Mouse (Mus musculus) embryonic facial prominence, embryonic 13.5 days (tissue): ENCODE results near the gene Wwox. TPM values are rescaled to one million over a fixed set of nuclear protein-coding genes. Genes with fewer than 3 reads are reported as not detected.

Experiments
- ATAC-seq: fragments of 200-750 bp; cut with Nextera tagmentation; 2 replicates; pipeline ENCODE4 v1.8.0; 2017; ENCODE audit warnings: low read depth; ENCODE audit not compliant: insufficient number of reproducible peaks, insufficient read depth, low FRiP score, low TSS enrichment
- H3K27ac ChIP-seq: fragments of 300-500 bp; sonication (generic); 2 replicates; pipeline ENCODE4 v1.5.1; 2015; ENCODE audit warnings: moderate library complexity, mild to moderate bottlenecking, inconsistent platforms
- H3K27me3 ChIP-seq: fragments of 300-500 bp; sonication (generic); 2 replicates; pipeline ENCODE4 v1.6.1; 2015; ENCODE audit warnings: mild to moderate bottlenecking, inconsistent platforms
- H3K36me3 ChIP-seq: fragments of 300-500 bp; sonication (generic); 2 replicates; pipeline ENCODE4 v1.6.1; 2015; ENCODE audit warnings: mild to moderate bottlenecking, inconsistent platforms
- H3K4me1 ChIP-seq: fragments of 300-500 bp; sonication (generic); 2 replicates; pipeline ENCODE4 v1.6.1; 2015; ENCODE audit warnings: inconsistent platforms
- H3K4me2 ChIP-seq: fragments of 300-500 bp; sonication (generic); 2 replicates; pipeline ENCODE4 v1.6.1; 2015; ENCODE audit warnings: moderate library complexity, mild to moderate bottlenecking, inconsistent platforms
- H3K4me3 ChIP-seq: fragments of 300-500 bp; sonication (generic); 2 replicates; pipeline ENCODE4 v1.5.1; 2015; ENCODE audit warnings: mild to moderate bottlenecking, inconsistent platforms
- H3K9ac ChIP-seq: fragments of 300-500 bp; sonication (generic); 2 replicates; pipeline ENCODE4 v1.6.1; 2015; ENCODE audit warnings: mild to moderate bottlenecking, inconsistent platforms
- H3K9me3 ChIP-seq: fragments of 300-500 bp; sonication (generic); 2 replicates; pipeline ENCODE4 v1.6.1; 2016; ENCODE audit warnings: inconsistent platforms
- WGBS: fragments of 180-500 bp; shearing (Covaris S2); methylation state at CpG from one replicate; pipeline ENCODE4 v1.1.7; 2015; ENCODE audit warnings: mixed read lengths; 5-methylcytosine and 5-hydroxymethylcytosine counted together
- polyA plus RNA-seq: library from polyadenylated mRNA; unstranded; fragments of >200 nt; fragmentation: Nextera tagmentation; extraction: Ambion mirVana; gene quantifications from 2 replicates; pipeline ENCODE4 v1.2.1, GENCODE M21; 2015

Gene Wwox
- polyA plus RNA-seq, 1 experiment from 2014 or later, result 11.5 TPM

DNA sequence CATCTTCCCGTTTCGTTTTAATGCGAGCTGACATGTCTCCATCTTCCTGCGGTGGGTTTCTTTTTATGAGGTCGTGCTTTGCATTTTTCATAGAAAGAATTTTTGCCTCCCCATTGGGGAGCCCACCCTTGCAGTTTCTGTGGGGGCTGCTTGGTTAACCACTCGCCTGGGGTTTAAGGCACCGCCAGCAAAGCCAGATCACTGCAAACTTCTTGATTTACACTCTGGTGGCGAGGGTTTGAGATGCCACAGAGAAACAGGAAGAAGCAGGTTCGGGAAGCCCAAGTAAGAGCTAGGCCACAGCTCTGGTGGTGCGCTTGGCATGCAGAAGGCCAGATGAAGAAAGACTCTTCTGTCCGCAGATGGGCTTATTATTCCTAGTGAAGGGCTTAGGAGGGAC is 789.4 kb downstream of the Wwox start:
- no peak for ATAC-seq
- H3K4me1 ChIP-seq, result peaks cover 23% of the 10 kb centered on the region; the same call in 1 of the 2 replicates
- no peaks in the 10 kb centered on the region for H3K9me3 ChIP-seq
- no peaks in the 10 kb centered on the region for H3K36me3 ChIP-seq
- H3K27me3 ChIP-seq, result no peaks in the 10 kb centered on the region
- H3K9ac ChIP-seq, result no peak overlapping the region
- 55% methylated on average over 11 of the region's 11 CpGs for WGBS
- H3K4me2 ChIP-seq, result no peak overlapping the region
- no peak overlapping the region for H3K4me3 ChIP-seq
- no peak overlapping the region for H3K27ac ChIP-seq

DNA sequence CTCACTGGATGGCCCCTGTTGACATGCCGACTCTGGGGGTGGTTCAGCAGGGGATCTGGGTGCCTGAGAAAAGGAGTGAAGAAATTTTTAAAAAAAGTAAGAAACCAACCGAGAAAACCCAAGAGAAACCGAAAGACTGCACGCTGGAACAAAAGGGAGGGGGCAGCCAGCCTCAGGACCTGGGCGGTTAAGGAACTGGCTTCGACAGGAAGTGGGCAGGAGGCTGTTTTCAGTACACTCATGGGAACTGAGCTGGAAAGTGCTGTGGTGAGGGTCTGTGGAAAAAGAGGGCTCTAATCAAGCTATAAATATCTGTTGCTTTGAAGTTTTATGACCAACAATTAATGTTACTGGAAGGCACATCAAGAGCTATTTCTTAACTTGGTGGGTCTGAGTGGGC is 794.6 kb downstream of the Wwox start:
- H3K4me3 ChIP-seq, result no peak overlapping the region
- H3K4me1 ChIP-seq, result peaks cover 4% of the 10 kb centered on the region; the same call in 1 of the 2 replicates
- no peaks in the 10 kb centered on the region for H3K9me3 ChIP-seq
- no peak overlapping the region for H3K4me2 ChIP-seq
- WGBS, result 68% methylated on average over 6 of the region's 6 CpGs
- H3K36me3 ChIP-seq, result no peaks in the 10 kb centered on the region
- no peaks in the 10 kb centered on the region for H3K27me3 ChIP-seq
- no peak for ATAC-seq
- no peak overlapping the region for H3K27ac ChIP-seq
- no peak overlapping the region for H3K9ac ChIP-seq

DNA sequence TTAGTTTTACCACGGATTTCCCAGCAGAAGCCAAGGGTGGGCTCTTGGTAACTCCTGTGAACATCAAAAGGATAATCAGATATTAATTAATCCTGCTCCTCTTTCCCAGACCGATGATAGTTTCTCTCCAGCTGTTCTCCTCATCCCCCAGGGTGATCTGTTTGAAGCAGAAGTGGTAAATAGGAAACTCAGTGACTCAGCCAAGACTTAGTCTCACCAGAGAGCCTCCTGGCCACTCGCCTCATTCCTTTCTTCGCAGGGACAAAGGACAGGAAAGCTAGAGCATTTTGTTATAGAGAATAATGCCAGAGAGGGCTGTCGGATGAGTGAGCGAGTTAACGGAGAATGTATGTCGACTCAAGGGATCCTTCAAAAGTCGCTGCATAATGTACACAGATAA is 798.1 kb downstream of the Wwox start:
- Histone ChIP-seq H3K36me3 (no peaks in the 10 kb centered on the region), H3K27me3 (no peaks in the 10 kb centered on the region), H3K4me2 (no peak overlapping the region), H3K4me3 (no peak overlapping the region), H3K9me3 (no peaks in the 10 kb centered on the region), H3K9ac (no peak overlapping the region), H3K4me1 (0 out of 2 replicates have a peak, but pooled peaks cover 4% of the 10 kb centered on the region), H3K27ac (no peak overlapping the region)
- 56% methylated on average over 9 of the region's 9 CpGs for WGBS
- ATAC-seq, result no peak

DNA sequence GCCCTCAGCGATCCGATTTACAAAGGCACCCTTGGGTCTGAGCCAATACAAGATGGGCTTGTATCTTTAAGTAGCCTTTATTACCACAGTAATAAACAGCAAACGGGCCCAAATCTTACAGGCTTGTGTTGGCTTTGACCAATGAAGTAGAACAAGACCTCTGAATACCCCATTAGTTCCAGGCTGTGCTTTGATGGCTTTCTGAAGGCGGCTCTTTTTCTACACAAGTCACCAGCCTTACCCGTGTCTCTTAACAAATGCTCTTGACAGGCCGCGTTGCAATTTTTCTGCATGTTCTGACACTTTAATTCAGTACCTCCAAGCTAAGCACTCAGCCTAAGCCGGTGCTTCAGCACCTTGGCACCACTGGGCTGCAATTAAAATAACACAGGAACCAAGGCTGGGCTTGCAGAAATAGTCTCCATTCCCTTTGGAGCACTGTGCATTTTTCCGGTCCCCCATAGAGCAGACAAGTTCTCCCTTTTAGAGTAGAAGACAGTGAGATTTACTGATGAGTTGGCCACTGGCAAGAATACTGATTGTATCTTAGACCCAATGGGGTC is 804.1 kb downstream of the Wwox start:
- Histone ChIP-seq H3K4me3 (no peak overlapping the region), H3K4me1 (0 out of 2 replicates have a peak, but pooled peaks cover 4% of the 10 kb centered on the region), H3K4me2 (no peak overlapping the region), H3K27ac (no peak overlapping the region), H3K36me3 (no peaks in the 10 kb centered on the region), H3K9me3 (no peaks in the 10 kb centered on the region), H3K27me3 (no peaks in the 10 kb centered on the region), H3K9ac (no peak overlapping the region)
- WGBS, result 60% methylated on average over 9 of the region's 9 CpGs
- ATAC-seq, result no peak

DNA sequence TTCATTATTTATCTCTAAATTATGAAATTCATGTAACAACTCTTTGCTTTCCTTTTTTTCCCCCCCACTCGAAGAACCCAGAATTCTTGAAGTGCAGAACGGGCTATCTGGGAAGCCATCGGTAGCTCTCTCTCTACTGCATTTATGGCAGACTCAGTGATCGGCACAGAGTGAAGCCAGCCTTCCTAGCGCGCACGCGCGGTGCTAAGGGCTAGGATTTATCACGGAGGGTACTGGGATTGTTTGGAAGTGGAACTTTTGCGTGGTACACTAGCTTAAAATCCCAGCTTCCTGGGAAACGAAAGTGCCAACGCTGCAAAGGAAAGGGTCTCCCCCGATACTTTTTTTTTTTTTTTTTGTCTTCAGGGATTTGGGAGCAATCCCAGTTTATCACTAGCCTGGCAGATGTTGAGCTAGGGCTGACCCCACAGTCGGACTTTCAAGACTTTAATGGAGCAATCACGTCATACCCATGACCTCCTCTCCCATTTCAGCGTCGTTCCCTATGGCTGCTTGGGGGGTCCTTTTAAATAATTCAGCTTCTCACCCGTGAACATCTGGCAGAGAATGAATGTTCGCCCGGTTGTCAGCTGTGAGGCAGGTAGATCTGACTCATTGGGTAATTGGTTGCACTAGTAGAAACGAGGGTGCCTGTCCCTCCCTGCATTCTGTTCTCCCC is 810.4 kb downstream of the Wwox start:
- Histone ChIP-seq H3K4me2 (peak overlapping the region; percentile 47), H3K9me3 (no peaks in the 10 kb centered on the region), H3K27ac (no peak overlapping the region), H3K27me3 (peaks cover 7% of the 10 kb centered on the region; the same call in 1 of the 2 replicates), H3K9ac (no peak overlapping the region), H3K4me3 (no peak overlapping the region), H3K36me3 (no peaks in the 10 kb centered on the region), H3K4me1 (peaks cover 11% of the 10 kb centered on the region)
- no peak for ATAC-seq
- WGBS, result 34% methylated on average over 22 of the region's 22 CpGs

DNA sequence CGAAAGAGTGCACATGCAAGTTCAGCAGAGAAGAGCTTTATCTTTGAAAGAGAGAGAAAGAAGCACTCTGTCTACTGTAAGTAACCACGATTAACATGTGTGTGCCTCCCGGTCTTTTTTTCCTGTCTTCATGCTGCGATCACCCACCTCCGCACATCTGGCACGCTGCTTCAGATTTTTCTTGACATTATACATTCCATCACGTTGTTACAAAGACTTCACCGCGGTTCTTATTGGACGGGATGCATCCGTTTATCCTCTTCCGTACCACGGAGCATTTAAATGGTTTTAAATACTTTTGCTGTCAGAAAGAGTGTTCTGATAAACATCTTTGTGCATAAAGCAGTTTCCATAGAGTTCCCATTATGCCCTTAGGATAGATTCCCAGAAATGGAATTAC is 816.1 kb downstream of the Wwox start:
- Histone ChIP-seq H3K4me3 (no peak overlapping the region), H3K36me3 (no peaks in the 10 kb centered on the region), H3K27me3 (peaks cover 17% of the 10 kb centered on the region; the same call in 1 of the 2 replicates), H3K27ac (no peak overlapping the region), H3K4me1 (peaks cover 8% of the 10 kb centered on the region), H3K9ac (no peak overlapping the region), H3K9me3 (no peaks in the 10 kb centered on the region), H3K4me2 (peak overlapping the region; percentile 28; the same call in 1 of the 2 replicates)
- no peak for ATAC-seq
- WGBS, result 39% methylated on average over 13 of the region's 13 CpGs

DNA sequence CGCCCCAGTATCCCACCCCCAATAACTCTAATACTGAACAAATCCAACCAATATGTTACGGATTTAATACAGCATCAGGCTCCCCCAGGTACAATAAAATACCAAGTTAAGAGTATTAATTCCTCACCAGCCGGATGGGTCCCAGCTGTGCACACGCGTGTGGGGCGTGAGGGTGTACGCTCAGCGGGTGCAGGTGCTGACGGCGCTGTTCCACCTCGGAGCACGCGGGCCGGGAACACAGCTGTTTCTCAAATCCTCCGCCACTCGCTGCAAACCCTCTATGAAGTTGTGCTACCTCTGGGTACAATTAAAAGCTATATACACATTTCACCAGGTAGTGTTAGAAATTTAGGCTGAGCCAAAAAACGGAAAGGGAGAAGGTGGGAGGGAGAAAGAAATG is 818.0 kb downstream of the Wwox start:
- H3K4me3 ChIP-seq, result no peak overlapping the region
- ATAC-seq, result no peak
- H3K36me3 ChIP-seq, result no peaks in the 10 kb centered on the region
- no peak overlapping the region for H3K4me2 ChIP-seq
- peaks cover 18% of the 10 kb centered on the region for H3K27me3 ChIP-seq
- no peak overlapping the region for H3K27ac ChIP-seq
- peaks cover 7% of the 10 kb centered on the region for H3K4me1 ChIP-seq
- no peak overlapping the region for H3K9ac ChIP-seq
- 81% methylated on average over 17 of the region's 17 CpGs for WGBS
- no peaks in the 10 kb centered on the region for H3K9me3 ChIP-seq

DNA sequence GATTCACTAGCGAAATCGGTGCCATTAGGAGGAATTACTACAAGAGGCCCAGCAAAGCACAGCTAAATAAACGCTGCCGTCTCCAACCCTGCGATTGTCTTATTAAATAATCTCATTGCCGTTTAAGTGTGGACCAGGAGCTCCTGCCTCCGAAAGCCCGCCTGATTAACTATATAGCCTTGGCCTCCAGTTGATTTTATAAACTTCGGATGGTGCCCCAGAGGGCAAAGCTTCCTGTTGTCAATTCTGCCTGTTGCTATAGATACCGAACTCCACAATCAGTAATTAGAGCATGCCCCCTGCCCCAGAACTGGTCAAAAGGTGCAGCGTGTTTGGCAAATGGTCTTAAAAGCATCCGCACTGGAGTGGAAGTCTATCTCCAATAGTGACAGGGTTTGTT is 820.4 kb downstream of the Wwox start:
- H3K36me3 ChIP-seq, result no peaks in the 10 kb centered on the region
- no peak overlapping the region for H3K27ac ChIP-seq
- WGBS, result 38% methylated on average over 12 of the region's 12 CpGs
- H3K4me2 ChIP-seq, result no peak overlapping the region
- H3K4me3 ChIP-seq, result no peak overlapping the region
- H3K9ac ChIP-seq, result no peak overlapping the region
- no peaks in the 10 kb centered on the region for H3K9me3 ChIP-seq
- no peak for ATAC-seq
- H3K27me3 ChIP-seq, result peaks cover 15% of the 10 kb centered on the region
- H3K4me1 ChIP-seq, result peaks cover 7% of the 10 kb centered on the region

DNA sequence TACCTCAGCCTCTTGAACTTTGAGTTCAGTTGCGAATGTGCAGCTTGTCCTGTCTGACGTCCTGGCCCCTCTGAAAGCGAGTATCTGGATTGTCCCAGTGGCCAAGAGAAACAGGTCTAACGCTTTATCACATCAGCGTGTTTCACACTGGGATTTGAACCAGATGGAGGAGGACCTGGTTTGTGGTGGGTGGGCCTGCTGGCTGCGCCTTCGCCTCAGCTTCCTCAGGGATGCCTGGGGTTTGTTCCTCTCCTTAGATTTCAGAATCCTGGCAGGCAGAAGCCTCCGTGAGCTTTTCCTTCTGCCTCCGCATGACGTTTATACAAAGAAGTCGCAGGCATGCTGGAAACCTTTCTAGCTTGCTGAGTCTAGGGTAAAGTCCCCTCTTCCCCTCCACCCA is 827.7 kb downstream of the Wwox start:
- H3K36me3 ChIP-seq, result no peaks in the 10 kb centered on the region
- WGBS, result 45% methylated on average over 11 of the region's 11 CpGs
- no peak overlapping the region for H3K9ac ChIP-seq
- H3K9me3 ChIP-seq, result no peaks in the 10 kb centered on the region
- no peak overlapping the region for H3K4me3 ChIP-seq
- no peak for ATAC-seq
- H3K4me1 ChIP-seq, result 0 out of 2 replicates have a peak, but pooled peaks cover 5% of the 10 kb centered on the region
- H3K4me2 ChIP-seq, result no peak overlapping the region
- H3K27ac ChIP-seq, result no peak overlapping the region
- peaks cover 4% of the 10 kb centered on the region; the same call in 1 of the 2 replicates for H3K27me3 ChIP-seq

DNA sequence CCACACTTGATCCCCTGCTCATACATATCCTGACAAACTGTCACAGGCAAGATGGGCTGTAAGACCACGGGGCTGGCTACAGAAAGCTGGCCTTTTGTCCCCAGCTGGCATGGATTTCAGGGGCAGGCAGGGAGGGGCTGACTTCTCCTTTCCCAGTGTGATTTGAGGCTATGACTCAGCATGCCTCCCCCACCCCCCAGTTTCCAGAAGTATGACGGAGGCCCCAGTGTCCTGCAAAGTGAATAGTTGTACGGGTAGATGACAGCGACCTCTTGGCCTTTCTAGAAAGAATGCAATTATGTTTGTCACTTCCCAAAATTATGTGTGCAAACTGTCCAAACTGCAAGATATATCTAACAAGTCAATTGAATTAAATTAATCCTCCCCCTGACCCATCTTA is 830.1 kb downstream of the Wwox start:
- Histone ChIP-seq H3K36me3 (no peaks in the 10 kb centered on the region), H3K9me3 (no peaks in the 10 kb centered on the region), H3K27ac (no peak overlapping the region), H3K4me1 (0 out of 2 replicates have a peak, but pooled peaks cover 5% of the 10 kb centered on the region), H3K4me3 (no peak overlapping the region), H3K27me3 (no peaks in the 10 kb centered on the region), H3K9ac (no peak overlapping the region), H3K4me2 (no peak overlapping the region)
- 34% methylated on average over 4 of the region's 4 CpGs for WGBS
- ATAC-seq, result no peak

DNA sequence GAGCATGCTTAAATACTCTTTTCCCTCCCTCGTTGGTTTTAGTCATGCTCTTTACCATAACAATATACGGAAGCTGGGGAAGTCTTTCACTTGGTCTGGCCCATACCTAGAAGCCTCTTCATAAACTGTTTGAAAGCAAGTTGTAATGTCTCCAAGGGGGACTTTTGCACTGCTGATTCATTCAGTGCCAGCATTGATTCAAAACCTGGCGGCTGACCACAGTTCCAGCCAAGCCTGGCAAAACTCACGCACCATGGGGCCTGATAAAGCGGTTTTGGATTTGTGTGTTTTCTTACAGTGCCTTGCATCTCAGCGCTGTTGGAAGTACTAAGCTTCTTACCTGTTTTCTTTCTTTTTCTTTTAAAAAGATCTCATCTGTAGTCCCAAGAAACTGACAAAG is 834.5 kb downstream of the Wwox start:
- 80% methylated on average over 6 of the region's 6 CpGs for WGBS
- H3K4me1 ChIP-seq, result 0 out of 2 replicates have a peak, but pooled peaks cover 5% of the 10 kb centered on the region
- no peaks in the 10 kb centered on the region for H3K36me3 ChIP-seq
- no peaks in the 10 kb centered on the region for H3K9me3 ChIP-seq
- ATAC-seq, result no peak
- H3K4me3 ChIP-seq, result no peak overlapping the region
- no peak overlapping the region for H3K4me2 ChIP-seq
- H3K27me3 ChIP-seq, result no peaks in the 10 kb centered on the region
- no peak overlapping the region for H3K9ac ChIP-seq
- H3K27ac ChIP-seq, result no peak overlapping the region

DNA sequence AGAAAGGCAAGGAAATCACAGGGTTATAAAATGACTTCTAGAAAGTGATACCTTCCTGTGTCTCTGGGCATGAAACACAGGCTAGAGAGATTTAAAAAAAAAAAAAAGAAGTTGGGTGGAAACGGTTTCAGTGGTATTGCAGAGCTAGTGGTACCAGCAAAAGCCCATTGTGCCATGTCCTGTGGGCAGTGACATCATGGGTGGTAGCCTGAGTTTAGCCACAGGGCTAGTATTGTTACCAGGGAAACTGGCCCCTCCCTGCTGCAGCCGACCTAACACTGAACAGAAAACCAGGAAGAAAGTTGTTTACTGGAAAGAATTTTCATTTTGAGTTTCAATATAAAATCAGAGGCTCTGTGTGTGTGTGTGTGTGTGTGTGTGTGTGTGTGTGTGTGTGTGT is 836.8 kb downstream of the Wwox start:
- H3K4me2 ChIP-seq, result no peak overlapping the region
- H3K9me3 ChIP-seq, result no peaks in the 10 kb centered on the region
- no peaks in the 10 kb centered on the region for H3K36me3 ChIP-seq
- no peaks in the 10 kb centered on the region for H3K4me1 ChIP-seq
- no peak overlapping the region for H3K4me3 ChIP-seq
- H3K27ac ChIP-seq, result no peak overlapping the region
- 53% methylated on average over 2 of the region's 2 CpGs for WGBS
- H3K27me3 ChIP-seq, result no peaks in the 10 kb centered on the region
- H3K9ac ChIP-seq, result no peak overlapping the region
- no peak for ATAC-seq
